Mouse (Mus musculus) heart, embryonic 11.5 days (tissue): ENCODE results near the gene Epb41. TPM values are rescaled to one million over a fixed set of nuclear protein-coding genes. Genes with fewer than 3 reads are reported as not detected.

Experiments used
- ATAC-seq: fragments of 200-750 bp; cut with Nextera tagmentation; replicated peaks from 2 replicates; pipeline ENCODE4 v1.8.0; 2017; ENCODE audit warnings: moderate library complexity; ENCODE audit not compliant: insufficient number of reproducible peaks, low FRiP score, low TSS enrichment
- H3K27ac ChIP-seq: fragments of 300-500 bp; sonication (generic); 2 replicates; pipeline ENCODE4 v1.5.1; 2014; ENCODE audit warnings: mild to moderate bottlenecking, low read depth, low read length
- H3K27me3 ChIP-seq: fragments of 300-500 bp; sonication (generic); 2 replicates; pipeline ENCODE4 v1.6.1; 2014; ENCODE audit warnings: mild to moderate bottlenecking, low read length, mixed read lengths; ENCODE audit not compliant: control insufficient read depth, insufficient read depth
- H3K36me3 ChIP-seq: fragments of 300-500 bp; sonication (generic); 2 replicates; pipeline ENCODE4 v1.6.1; 2014; ENCODE audit warnings: mild to moderate bottlenecking, low read length, moderate library complexity, mixed read lengths; ENCODE audit not compliant: control insufficient read depth, insufficient read depth
- H3K4me1 ChIP-seq: fragments of 300-500 bp; sonication (generic); 2 replicates; pipeline ENCODE4 v1.6.1; 2014; ENCODE audit warnings: low read length; ENCODE audit not compliant: control insufficient read depth, insufficient read depth
- H3K4me2 ChIP-seq: fragments of 300-500 bp; sonication (generic); 2 replicates; pipeline ENCODE4 v1.6.1; 2014; ENCODE audit warnings: mild to moderate bottlenecking, moderate library complexity
- H3K4me3 ChIP-seq: fragments of 300-500 bp; sonication (generic); 2 replicates; pipeline ENCODE4 v1.5.1; 2014; ENCODE audit warnings: low read depth, low read length
- H3K9ac ChIP-seq: fragments of 300-500 bp; sonication (generic); 2 replicates; pipeline ENCODE4 v1.6.1; 2014; ENCODE audit warnings: mild to moderate bottlenecking, low read depth, low read length, moderate library complexity
- H3K9me3 ChIP-seq: fragments of 300-500 bp; sonication (generic); replicated peaks from 2 replicates; pipeline ENCODE4 v1.6.1; 2016; ENCODE audit warnings: low read length; ENCODE audit not compliant: control insufficient read depth
- WGBS: fragments of 180-500 bp; shearing (Covaris S2); extraction: QIAGEN DNeasy Blood & Tissue Kit; methylation state at CpG from one replicate; pipeline ENCODE4 v1.1.7; 2014; ENCODE audit not compliant: insufficient replicate concordance; 5-methylcytosine and 5-hydroxymethylcytosine counted together
- polyA plus RNA-seq: library from polyadenylated mRNA; unstranded; fragments of >200 nt; fragmentation: Nextera tagmentation; extraction: Ambion mirVana; gene quantifications from 2 replicates; pipeline ENCODE4 v1.2.1, GENCODE M21; 2014

Epb41 gene
- polyA plus RNA-seq, 1 experiment from 2014 or later = 73.2 TPM

GRCm38 (mm10) chr4:131885376-131885775 is 189.7 kb downstream of the Epb41 start:
- no peaks in the 10 kb centered on the region for H3K27me3 ChIP-seq
- 74% methylated on average over 6 of the region's 6 CpGs for WGBS
- ATAC-seq = no peak

GRCm38 (mm10) chr4:131883571-131883970 is 191.6 kb downstream of the Epb41 start:
- Histone ChIP-seq H3K4me3 (no peak overlapping the region), H3K9ac (no peak overlapping the region), H3K9me3 (no peaks in the 10 kb centered on the region), H3K4me2 (no peak overlapping the region), H3K36me3 (peaks cover 5% of the 10 kb centered on the region; the same call in 1 of the 2 replicates), H3K27ac (no peak overlapping the region), H3K4me1 (peaks cover 21% of the 10 kb centered on the region), H3K27me3 (no peaks in the 10 kb centered on the region)
- ATAC-seq = no peak
- 67% methylated on average over 6 of the region's 6 CpGs for WGBS

More at GRCm38 (mm10) chr4:131885376-131885775, 189.7 kb downstream of the Epb41 start:
- Histone ChIP-seq H3K4me3 (no peak overlapping the region), H3K36me3 (peaks cover 5% of the 10 kb centered on the region; the same call in 1 of the 2 replicates), H3K4me1 (peaks cover 12% of the 10 kb centered on the region), H3K9ac (no peak overlapping the region), H3K27ac (no peak overlapping the region), H3K9me3 (no peaks in the 10 kb centered on the region), H3K4me2 (no peak overlapping the region)

- peaks cover 34% of the 10 kb centered on the region for H3K4me1 ChIP-seq
- WGBS = 85% methylated on average over 7 of the region's 7 CpGs
- ATAC-seq = no peak
Measured at GRCm38 (mm10) chr4:131881306-131881705, 193.8 kb downstream of the Epb41 start.

DNA sequence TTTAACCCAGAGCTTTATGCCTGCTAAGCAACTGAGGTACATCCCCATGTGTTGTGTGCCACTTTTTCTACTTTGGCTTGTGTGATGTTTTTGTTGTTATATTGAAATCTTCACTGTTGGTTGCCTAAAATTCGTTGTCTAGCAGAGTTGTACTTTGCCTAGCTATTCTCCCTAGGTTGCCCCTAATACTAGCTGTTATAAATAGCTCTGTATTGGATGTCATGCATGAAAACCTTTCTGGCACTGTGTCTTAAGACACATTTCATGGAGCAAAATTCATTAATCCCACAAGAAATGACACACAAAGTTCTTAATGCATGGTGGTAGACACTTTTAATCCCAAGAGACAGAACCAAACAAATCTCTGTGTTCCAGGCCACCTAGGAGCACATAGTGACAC is 195.4 kb downstream of the Epb41 start:
- Histone ChIP-seq H3K27ac (no peak overlapping the region), H3K36me3 (no peaks in the 10 kb centered on the region), H3K4me1 (peaks cover 45% of the 10 kb centered on the region), H3K4me2 (no peak overlapping the region), H3K9me3 (no peaks in the 10 kb centered on the region), H3K9ac (no peak overlapping the region), H3K27me3 (no peaks in the 10 kb centered on the region), H3K4me3 (no peak overlapping the region)
- ATAC-seq = no peak
- 83% methylated on average over 1 of the region's 1 CpGs for WGBS

More at GRCm38 (mm10) chr4:131881306-131881705, 193.8 kb downstream of the Epb41 start:
- Histone ChIP-seq H3K27me3 (no peaks in the 10 kb centered on the region), H3K9ac (peak overlapping the region; percentile 49; the same call in 1 of the 2 replicates), H3K9me3 (no peaks in the 10 kb centered on the region), H3K4me2 (no peak overlapping the region), H3K4me3 (no peak overlapping the region), H3K36me3 (peaks cover 5% of the 10 kb centered on the region; the same call in 1 of the 2 replicates), H3K27ac (no peak overlapping the region)

GRCm38 (mm10) chr4:131876836-131877235 is 198.3 kb downstream of the Epb41 start:
- no peaks in the 10 kb centered on the region for H3K9me3 ChIP-seq
- no peak overlapping the region for H3K27ac ChIP-seq
- peaks cover 43% of the 10 kb centered on the region for H3K4me1 ChIP-seq
- H3K4me2 ChIP-seq = peak overlapping the region; percentile 14; the same call in 1 of the 2 replicates
- H3K36me3 ChIP-seq = no peaks in the 10 kb centered on the region
- 71% methylated on average over 2 of the region's 2 CpGs for WGBS
- H3K27me3 ChIP-seq = no peaks in the 10 kb centered on the region
- peak overlapping the region; percentile 5; the same call in 1 of the 2 replicates for H3K4me3 ChIP-seq
- H3K9ac ChIP-seq = no peak overlapping the region
- ATAC-seq = no peak

DNA sequence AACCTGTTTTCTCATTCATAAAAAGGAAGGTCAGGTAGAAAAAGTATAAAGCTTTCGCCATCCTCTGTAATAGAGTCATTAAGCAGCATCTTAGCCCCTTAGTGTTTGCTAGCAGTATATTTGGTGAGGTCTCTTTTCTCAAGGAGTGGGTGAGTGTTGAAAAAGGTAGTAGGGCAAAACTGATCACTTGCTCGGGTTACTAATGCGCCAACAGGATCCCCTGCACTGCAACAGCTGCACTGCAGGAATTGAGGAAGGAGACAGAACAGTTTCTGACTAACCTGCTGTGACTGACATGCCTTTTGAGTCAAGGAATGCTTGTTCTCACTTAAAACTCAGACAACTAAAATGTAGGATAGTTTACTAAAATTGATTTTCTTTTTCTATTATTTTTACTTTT is 199.9 kb downstream of the Epb41 start:
- H3K36me3 ChIP-seq = no peaks in the 10 kb centered on the region
- WGBS = 52% methylated on average over 3 of the region's 3 CpGs
- no peaks in the 10 kb centered on the region for H3K27me3 ChIP-seq
- peak overlapping the region; percentile 96 for H3K4me2 ChIP-seq
- no peak for ATAC-seq
- no peak overlapping the region for H3K27ac ChIP-seq
- H3K4me3 ChIP-seq = peak overlapping the region; percentile 99
- H3K9ac ChIP-seq = peak overlapping the region; percentile 100
- H3K9me3 ChIP-seq = no peaks in the 10 kb centered on the region
- peaks cover 40% of the 10 kb centered on the region for H3K4me1 ChIP-seq

DNA sequence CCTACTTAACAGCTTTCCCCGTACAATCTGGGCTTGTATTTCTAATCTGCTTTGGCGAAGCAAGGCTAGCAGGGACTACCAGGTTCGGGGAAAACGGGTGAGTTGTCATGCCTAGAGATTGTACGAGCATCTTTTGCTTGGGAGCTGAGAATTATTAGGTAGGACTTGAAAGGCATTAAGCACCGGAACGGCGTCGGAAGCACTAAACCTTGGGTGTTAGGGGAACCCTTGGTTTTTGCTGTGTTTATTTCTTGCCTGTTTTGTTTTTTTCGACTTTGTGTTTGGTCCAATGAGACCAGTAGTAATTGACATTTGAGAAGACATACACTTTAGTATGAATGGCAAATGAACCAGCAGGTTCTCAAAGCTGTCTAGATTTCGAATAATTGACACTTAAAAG is 200.6 kb downstream of the Epb41 start:
- ATAC-seq = no peak
- H3K9me3 ChIP-seq = no peaks in the 10 kb centered on the region
- H3K36me3 ChIP-seq = no peaks in the 10 kb centered on the region
- peak overlapping the region; percentile 100 for H3K9ac ChIP-seq
- peak overlapping the region; percentile 100 for H3K27ac ChIP-seq
- 5% methylated on average over 11 of the region's 11 CpGs for WGBS
- peaks cover 36% of the 10 kb centered on the region for H3K4me1 ChIP-seq
- H3K27me3 ChIP-seq = no peaks in the 10 kb centered on the region
- H3K4me2 ChIP-seq = peak overlapping the region; percentile 96
- H3K4me3 ChIP-seq = peak overlapping the region; percentile 99

DNA sequence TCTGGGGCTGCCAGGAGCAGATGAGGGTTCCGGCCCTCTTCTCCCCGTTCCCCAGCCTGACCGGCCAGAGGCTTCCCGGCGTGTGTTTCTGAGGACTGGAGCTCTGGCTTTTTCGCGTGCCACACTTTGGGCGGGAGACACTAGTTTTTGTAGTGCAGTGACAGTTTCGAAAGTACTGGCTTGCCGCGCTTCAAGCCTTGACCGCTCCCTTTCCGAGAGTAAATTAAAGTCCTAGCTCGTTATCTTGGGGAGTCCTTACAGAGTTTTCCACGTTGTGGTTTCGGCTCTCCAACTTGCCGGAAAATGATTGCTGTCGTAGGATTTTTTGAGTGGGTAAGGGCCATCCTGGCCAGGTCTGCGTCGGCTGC is 201.0 kb downstream of the Epb41 start:
- Histone ChIP-seq H3K27me3 (no peaks in the 10 kb centered on the region), H3K4me1 (peaks cover 34% of the 10 kb centered on the region), H3K4me2 (peak overlapping the region; percentile 96), H3K36me3 (no peaks in the 10 kb centered on the region), H3K9me3 (no peaks in the 10 kb centered on the region), H3K4me3 (peak overlapping the region; percentile 99), H3K9ac (peak overlapping the region; percentile 100), H3K27ac (peak overlapping the region; percentile 100)
- no peak for ATAC-seq
- 0% methylated on average over 20 of the region's 20 CpGs for WGBS
